Mouse (Mus musculus) ovary, postnatal 10 days (tissue): ENCODE measurements around the gene Prss54.
"Not testable (repeated sequence)": the region's sequence is repeated elsewhere in the genome, so short reads cannot be mapped to it uniquely, and the experiment has no call there.

Experiments used
- DNase-seq: peaks from one replicate; pipeline ENCODE4 v3.0.0; 2022; ENCODE audit warnings: low spot score

Gene Prss54

DNA sequence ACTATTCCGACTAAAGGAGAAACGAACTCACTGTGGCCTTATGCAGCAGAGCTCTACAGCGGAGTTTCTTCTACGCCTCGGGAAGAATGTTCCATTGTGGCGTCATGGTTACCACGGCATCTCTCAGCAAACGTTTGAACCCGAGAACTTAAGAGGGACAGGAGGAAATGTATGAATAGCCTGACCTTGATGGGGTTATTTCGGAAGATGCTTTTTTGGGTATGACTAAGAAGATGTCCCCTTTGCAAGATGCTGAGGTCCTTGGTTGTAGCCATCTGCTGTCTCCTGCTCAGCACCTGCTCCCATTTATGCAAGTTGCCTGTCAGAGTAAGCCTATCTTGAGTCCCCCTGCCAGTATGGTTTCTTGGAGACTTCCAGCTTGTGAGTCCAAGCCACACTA, at the start of gene Prss54:
Gene Prss54 (minus strand): TSS at position 101 of the 400 bp plus-strand sequence.
- no peak for DNase-seq

DNA sequence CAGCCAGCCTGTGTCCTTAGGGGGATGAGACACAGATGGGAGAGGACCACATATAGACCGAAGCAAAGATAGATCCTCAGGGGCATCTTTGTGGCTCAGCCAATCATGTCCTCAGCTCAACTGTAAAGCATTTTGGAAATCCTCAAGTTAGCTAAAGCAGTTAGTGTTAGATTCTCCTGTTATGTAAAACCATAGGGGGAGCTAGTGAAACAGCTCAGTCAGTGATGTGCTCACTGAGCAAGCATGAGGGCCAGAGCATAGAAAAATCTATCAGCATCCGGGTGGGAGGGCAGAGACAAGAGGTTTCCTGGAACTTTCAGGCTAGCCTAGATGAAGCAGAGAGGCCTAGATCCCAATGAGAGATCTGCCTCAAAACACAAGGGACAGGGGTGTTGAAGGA, 48.7 kb upstream of the Prss54 start:
- DNase-seq, result no peak

DNA sequence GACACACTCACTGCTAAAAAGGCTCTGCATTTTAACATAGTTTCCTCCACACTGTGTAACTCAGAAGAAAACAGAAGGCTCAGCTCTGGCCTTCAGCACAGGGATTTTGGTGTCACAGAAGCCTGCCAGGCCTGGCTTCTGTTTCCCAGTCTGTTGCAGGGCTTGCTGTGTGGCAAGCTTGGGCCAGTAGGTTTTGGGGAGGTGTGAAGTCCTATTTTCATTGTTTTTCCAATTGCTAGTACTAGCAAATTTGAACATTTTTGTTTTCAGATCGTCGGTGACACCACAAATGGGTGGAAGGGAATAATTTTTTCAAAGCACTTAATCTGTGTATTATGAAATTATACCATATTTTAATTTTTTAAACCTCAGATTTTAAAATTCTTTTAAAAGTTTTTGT, 43.9 kb upstream of the Prss54 start:
- no peak for DNase-seq

DNA sequence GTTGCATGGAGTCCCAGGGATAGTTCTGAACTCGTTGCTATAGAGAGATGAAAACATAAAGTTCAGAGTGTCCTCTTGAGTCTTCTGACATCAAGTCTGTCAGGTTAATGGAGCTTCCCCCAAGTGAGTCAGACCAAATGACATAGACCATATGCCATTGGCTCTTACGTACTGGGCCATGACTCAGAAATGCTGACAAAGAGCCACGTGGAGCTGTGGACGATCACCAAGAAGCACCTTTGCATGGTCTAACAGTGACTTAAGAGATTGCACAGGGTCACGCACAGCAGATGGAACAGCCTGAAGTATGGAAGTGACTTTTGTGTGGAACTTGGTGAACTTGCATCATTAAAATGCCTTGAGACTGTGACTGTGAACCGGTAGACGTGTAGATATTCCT, 40.2 kb upstream of the Prss54 start:
- no peak for DNase-seq

DNA sequence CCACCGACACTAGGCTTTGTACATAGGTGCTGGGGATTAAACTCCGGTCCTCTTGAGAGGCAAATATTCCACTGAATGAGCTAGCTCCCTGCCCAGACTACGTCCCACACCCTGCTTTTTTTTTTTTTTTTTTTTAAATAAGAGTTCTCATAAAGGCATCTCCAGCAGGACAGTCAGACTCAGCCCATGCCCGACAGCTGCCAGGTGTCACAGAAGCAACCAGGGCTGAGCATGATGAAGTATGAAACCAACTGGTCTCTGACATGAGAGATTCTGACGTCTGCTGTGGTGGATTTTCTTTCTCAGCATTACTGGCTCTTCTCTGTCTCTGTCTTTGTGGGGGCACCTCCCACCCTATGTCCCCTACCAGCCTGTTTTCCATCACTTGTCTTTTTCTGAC, 35.6 kb upstream of the Prss54 start:
- DNase-seq, result no peak

DNA sequence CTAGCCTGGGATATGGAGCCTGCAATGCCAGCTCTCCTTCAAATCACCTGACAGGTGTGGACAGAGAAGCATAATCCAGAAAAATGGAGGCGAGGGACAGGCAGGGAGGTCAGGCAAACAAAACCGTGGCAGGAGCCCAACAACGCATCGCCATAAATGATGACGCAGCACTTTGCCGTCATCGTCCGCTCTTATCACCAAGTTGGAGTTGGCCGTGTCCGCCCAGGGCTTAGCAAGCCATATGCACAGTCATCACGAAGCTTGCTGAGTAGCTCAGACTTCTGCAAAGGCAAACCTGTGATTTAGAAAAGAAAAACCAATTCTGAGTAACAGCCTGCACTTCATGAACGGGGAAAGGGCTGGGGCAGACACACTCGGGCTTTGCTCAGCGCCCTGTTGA, 34.6 kb upstream of the Prss54 start:
- no peak for DNase-seq

DNA sequence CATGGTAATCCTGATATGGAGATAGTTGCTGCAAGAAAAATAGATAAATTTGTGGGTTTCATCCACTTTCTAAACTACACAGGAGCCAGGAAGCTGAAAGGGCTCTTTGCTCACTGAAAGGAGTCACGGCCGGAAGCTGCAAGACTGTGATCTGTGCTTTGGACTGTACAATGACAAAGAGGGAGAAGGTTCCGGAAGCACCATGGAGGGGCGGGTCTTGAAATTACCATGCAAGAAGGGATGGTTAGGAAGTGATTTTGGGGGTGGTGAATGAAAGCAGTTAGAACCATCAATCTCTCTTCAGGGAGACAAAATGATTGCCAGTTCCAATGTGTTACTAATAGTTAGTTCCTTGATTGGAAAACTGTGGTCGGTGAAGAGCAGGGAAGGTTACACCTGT, 33.3 kb upstream of the Prss54 start:
- DNase-seq, result no peak

DNA sequence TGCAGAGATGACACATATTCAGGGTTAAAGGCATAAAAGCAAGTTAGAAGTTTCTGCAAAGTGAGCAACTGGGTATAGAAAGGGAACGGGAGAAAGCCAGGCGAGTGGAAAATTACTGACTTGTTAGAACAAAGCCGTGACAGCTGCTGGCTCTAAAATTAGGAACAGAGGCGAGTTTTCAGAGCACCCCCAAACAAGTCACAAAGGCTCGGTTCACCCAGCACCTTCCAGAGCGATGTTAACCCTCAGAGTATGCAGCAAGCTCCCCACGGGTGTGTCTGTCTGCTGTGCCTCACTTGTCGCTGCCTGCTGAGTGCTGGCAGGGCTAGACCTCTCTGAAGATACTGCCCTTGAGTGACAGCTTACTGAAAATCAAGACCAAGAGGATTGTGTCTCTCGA, 31.1 kb upstream of the Prss54 start:
- no peak for DNase-seq

DNA sequence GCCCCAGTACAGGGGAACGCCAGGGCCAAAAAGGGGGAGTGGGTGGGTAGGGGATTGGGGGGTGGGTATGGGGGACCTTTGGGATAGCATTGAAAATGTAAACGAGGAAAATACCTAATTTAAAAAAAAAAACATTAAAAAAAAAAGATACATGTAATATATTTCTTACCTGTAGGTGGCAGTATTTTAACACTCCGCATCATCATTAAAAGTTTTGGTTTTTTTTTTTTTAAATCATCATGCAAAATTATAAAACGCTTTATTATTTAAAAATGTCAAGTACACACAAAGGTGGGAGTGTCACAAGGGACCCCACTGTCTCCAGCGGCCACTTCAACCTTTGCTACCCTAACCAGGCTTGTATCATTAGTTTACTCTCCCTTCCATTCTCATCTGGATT, 30.4 kb upstream of the Prss54 start:
- not testable (repeated sequence) for DNase-seq

DNA sequence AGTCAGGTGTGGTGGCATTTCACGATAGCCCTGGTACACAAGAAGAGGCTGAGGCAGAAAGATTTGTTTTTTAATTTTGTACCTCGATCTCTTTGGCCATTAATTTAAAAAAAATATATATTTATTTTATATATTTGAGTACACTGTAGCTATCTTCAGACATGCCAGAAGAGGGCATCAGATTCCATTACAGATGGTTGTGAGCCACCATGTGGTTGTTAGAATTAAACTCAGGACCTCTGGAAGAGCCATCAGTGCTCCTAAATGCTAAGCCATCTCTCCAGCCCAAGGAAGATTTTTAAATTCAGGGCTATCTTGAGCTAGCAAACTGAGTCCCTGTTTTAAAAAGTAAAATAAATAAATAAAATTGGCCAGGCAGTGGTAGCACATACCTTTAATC, 26.0 kb upstream of the Prss54 start:
- DNase-seq, result no peak

DNA sequence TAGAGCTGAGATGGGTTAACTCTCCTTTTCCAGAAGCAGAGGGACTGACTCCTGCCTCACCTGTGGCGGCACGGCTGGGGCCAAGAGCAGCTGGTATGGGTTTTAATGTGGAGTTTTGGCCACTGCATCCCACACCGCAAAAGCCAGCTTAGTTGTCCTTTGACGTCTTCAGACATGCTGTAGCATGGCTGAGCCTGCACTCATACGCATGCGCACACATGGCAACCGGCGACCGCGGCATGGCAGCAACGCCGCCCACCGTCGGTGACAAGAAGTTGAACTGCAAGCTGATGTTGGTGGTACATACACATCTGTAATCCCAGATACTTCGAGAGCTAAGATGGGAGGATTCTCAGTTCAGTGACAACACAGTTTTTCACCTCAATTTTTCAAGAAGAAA, 25.2 kb upstream of the Prss54 start:
- no peak for DNase-seq

DNA sequence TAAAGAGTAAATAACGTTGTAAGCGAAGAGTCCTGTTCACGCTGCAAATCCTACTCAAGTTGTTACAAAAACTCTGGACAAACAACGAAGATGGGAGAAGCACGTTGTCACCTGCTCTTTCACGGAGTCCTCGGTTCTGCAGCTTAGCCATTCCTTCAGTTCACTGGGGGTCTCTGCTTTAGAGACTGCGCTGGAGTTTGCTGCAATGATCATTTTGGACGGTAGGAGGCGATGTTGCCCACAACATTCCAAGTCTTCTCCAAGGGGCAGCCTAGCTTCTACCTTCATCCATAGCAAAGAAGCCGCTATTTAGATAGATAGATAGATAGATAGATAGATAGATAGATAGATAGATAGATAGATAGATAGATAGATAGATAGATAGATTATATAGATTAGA, 23.7 kb upstream of the Prss54 start:
- peak; percentile 21 for DNase-seq

DNA sequence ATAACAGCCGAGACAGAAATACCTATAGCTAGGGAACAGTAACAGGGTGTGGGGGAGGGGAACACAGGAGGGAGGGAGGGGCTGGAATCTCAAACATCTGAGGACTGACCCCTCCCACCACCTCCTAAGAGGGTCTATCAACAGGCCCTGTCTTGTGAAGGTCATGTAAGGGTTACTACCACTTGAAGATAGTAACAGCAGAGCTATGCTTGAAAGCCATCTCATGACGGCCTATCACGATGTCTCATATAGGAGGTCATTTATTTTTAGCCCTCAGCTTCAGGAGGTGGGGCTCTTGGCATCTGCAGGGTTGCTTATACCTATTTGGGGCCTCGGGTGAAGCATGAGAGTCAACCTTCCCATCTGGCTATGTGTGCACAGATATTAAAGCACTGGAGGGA, 20.7 kb upstream of the Prss54 start:
- DNase-seq, result no peak

DNA sequence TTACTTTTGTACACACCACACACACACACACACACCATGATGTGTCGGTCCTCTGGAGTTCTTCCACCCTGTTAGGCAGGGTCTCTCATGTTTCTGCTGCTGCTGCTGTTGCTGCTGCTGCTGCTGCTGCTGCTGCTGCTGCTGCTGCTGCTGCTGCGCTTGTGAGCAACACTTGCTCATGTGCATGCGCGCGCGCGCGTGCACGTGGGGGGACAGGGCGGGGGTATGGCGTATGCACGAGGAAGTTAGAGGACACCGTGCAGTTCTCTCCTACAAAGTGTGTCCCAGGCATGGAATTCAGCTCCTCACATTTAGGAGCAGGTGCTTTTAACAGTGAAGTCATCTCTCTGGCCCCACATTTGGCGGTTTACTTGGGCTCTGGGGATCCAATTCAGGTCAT, 19.0 kb upstream of the Prss54 start:
- no peak for DNase-seq

DNA sequence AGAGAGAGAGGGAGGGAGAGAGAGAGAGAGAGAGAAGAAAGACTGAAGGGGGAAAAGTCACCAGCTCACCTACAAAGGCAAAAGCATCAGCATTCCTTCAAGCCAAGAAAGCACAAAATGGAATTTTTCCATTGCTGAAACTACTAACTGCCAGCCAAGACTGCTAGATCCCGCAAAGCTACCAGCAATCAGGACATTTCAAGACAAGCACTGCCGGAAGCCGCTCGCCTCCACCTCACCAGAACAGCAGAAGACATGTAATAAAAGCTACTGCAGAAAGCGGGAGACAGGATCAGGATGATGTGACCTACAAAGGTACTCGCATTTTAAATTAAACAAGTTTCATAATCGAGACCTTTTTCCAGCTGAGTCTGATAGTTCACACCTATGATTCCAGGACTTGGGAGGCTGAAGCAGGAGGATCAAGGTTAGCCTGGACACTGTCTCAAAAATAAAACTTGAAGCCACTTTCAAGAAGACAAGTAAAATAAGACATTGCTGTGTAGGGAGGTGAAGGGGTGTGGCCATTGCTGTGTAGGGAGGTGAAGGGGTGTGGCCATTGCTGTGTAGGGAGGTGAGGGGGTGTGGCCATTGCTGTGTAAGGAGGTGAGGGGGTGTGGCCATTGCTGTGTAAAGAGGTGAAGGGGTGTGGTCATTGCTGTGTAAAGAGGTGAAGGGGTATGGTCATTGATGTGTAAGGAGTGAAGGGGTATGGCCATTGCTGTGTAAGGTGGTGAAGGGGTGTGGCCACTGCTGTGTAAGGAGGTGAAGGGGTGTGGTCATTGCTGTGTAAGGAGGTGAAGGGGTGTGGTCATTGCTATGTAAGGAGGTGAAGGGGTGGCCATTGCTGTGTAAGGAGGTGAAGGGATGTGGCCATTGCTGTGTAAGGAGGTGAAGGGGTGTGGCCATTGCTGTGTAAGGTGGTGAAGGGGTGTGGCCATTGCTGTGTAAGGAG, 17.6 kb upstream of the Prss54 start:
- DNase-seq, result no peak

DNA sequence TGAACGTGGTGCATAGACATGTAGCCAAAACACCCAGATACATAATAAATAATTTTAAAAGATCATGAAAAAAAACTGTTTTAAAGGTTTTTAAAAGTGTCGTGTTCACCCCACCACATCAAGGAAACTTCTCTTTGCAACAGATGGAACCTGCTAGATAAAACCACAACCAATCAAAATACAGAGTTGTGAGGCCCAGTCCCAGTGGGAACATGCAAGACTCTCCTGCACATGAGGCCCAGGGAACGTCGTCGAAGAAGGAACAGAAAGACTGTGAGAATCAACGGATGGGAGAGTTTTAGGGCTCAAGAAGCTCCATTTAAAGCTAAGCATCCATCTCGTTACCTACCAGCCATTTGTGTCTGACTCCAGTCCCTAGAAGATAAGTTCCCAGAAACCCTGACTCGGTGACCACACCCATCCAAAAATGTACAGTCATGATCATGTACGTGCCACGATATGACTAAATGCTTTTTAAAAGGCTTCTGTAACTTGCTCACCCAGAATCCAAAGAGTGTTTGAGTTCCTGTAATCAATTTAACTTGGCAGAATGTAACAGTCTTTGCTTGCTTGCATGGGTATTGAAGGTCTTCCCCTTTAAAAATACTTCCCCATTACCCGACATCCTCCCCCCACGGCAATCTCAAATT, 16.1 kb upstream of the Prss54 start:
- DNase-seq, result no peak

DNA sequence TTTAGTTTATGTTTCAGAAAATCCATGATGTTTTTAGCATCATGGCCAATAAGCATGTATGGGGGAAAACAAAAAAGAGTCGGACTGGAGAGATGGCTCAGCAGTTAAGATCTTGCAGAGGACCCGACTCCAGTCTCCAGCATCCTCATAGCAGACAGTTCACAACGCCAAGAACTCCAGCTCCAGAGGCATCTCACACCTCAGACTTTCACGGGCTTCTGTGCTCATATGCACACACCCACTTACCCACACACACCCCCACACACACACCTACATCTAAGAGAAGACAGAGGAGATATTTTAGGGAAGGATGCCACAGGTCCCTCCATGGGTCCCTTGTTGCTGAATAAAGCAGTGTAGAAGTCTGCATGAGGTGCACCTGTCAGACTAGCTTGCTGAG, 14.4 kb upstream of the Prss54 start:
- no peak for DNase-seq

DNA sequence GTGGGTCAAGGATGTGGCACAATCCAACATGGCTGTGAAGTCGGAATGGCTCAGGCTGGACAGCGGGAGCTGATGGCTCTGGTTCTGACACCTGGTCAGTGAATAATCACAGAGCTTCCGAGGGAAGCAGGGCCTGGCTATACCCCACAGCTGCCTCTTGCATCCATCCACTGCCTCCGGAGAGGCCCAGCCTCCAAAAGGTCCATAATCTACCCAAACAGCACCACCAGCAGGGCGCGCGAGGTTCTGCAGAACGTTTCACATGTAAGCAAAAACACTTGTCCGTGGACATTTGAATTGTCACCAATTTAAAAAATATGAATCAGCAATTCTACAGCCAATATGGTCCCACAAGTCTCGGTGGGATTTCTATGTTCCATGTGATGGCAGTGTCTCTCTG, 13.1 kb upstream of the Prss54 start:
- DNase-seq, result no peak

DNA sequence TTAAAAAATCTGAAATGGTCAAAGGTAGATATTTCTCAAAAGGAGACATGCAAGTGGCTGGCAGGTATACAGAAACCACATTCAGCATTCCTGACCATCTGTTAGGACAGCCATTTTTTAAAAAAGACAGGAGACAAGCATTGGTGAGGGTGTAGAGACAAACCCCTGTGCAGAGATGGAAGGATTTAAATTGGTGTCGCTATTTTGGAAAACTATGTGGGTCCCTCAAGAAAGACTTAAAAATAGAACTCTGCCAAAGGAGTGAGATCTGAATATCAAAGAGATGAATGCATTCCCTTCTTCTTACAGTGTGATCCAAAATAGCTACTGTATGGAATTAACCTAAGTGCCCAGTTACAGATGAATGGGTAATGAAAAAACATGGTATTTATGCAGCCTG, 11.2 kb upstream of the Prss54 start:
- DNase-seq, result no peak

DNA sequence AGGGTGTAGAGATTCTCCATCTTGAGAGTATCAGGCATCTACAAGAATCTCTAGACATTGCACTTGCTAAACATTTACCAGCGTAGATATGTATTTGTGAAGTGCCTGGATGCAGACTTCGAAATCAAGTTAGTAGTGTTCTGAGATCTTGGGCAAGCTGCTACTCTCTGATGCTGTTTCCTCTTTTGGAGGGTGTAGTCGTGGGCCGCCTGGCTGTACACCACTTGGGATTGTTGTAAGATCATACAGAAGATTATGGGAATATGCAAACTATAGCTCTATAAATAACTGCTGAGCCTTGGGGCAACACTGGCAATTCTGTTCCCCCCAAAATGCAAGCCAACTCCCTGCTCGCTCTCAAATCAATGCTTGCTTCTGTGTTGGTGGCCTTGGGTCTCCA, 3.0 kb downstream of the Prss54 start:
- DNase-seq, result no peak

DNA sequence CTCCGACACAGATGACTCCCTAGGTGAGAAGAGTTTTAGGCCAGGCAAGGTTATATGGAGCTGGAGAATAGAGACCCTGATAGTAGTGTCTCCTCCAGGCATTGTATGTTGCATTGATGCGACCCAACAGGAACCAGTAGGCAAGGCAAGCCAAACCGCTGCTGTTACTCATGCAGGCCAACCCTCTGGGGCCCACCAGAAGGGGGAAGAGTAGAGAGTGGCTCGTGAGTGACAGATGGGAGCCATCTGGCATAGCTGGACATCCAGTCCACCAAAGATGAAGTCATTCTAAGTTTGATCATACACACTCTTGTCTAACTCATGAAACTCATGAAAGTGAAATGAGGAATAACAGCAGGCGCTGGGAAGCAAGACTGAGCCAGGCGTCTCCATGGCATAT, 9.3 kb downstream of the Prss54 start:
- no peak for DNase-seq

DNA sequence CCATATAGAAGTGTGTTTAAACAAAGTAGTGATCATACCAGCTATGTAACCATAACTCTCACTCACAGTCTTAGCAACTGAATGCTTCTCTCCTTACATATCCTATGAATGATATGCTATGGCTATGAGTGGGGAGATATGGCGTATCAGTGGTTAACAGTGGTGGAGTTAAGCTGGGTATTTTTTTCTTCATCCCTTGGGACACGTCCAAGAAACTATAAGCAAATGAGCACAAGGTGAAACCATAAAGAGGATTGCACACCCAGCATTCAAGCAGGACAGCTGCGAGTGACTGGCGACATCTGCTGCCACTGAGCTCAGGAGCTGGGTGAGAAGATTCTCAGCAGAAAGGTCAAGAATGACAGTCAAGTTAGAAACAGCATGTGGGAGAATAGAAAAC, 9.9 kb downstream of the Prss54 start:
- DNase-seq, result no peak

DNA sequence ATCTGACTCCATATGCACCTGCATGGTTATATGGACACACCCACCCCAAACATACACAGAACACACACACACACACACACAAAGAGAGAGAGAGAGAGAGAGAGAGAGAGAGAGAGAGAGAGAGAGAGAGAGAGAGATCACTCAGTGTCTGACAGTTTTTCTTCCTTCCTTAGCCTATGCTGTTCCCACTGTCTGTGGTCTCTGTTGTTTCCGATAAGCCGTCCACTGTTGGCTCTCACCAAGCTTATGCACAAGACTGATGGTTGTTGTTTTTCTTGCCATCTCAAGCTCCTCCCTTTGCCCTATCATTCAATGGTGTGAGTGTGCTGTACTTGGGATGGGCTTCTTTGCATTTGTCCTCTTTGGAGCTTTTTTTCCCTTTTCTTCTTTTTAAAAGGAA, 20.2 kb downstream of the Prss54 start:
- DNase-seq, result no peak

DNA sequence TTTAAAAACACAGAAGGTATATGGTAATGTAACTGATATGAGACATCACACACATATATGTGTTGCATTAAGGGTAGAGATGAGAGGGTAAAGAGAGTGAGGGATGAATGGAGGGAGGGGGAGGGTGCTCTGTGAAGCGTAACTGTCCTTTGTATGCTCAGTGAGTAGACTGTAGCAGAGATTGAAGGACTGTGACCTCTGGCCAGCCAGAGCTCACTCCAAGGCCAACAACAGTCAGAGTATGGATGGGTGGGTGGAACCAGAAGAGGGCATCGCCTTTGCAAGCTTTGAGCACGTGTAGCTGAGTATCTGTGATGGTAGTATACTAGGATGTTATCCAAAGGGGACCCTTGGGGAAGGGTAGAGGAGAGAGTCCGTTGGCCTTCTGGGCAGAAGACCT, 24.6 kb downstream of the Prss54 start:
- DNase-seq, result no peak
